Mouse (Mus musculus): Measurements from ENCODE around the gene Fzd5. TPM values are rescaled to one million over a fixed set of nuclear protein-coding genes. Genes with fewer than 3 reads are reported as not detected.

Gene Fzd5
- 1.9 and 2.2 TPM in 2 replicates for polyA plus RNA-seq (2015; fragmentation: Nextera tagmentation; extraction: Ambion mirVana)

GRCm38 (mm10) chr1:64737502-64738179 lies at the start of gene Fzd5:
Gene Fzd5, minus strand, starts transcription at chr1:64737751.
- peak within 1 kb of the TSS; percentile 90 for H3K4me2 ChIP-seq (ENCODE audit: low read depth, low read length)
- no peaks in the 10 kb centered on the region for H3K9me3 ChIP-seq (replicated peaks; ENCODE audit: control insufficient read depth, low read length)
- WGBS (ENCODE audit: insufficient replicate concordance): under 1% methylated on average over 56 of the region's 73 CpGs
- H3K27ac ChIP-seq (ENCODE audit: low read length): peak within 1 kb of the TSS; percentile 91
- peak within 1 kb of the TSS; percentile 71 for H3K4me3 ChIP-seq (ENCODE audit: low read depth, low read length)
- peaks cover 49% of the 10 kb centered on the region for H3K4me1 ChIP-seq (ENCODE audit: control insufficient read depth, low read depth, low read length)
- H3K9ac ChIP-seq (ENCODE audit: low read depth, low read length): peak within 1 kb of the TSS; percentile 72
- H3K27me3 ChIP-seq (ENCODE audit: control insufficient read depth, insufficient read depth, low read depth, low read length): peaks cover 12% of the 10 kb centered on the region
- H3K36me3 ChIP-seq (ENCODE audit: control insufficient read depth, insufficient read depth): peaks cover 12% of the 10 kb centered on the region
- peak; percentile 90 for ATAC-seq (ENCODE audit: low read depth)

GRCm38 (mm10) chr1:64779863-64780262 lies 42.3 kb upstream of the Fzd5 start:
- WGBS (ENCODE audit: insufficient replicate concordance): 70% methylated on average over 12 of the region's 12 CpGs
- Histone ChIP-seq H3K4me1 (ENCODE audit: control insufficient read depth, low read depth, low read length) (no peaks in the 10 kb centered on the region), H3K9me3 (replicated peaks; ENCODE audit: control insufficient read depth, low read length) (no peaks in the 10 kb centered on the region), H3K4me2 (ENCODE audit: low read depth, low read length) (no peak overlapping the region), H3K4me3 (ENCODE audit: low read depth, low read length) (no peak overlapping the region), H3K27ac (ENCODE audit: low read length) (no peak overlapping the region), H3K36me3 (ENCODE audit: control insufficient read depth, insufficient read depth) (no peaks in the 10 kb centered on the region), H3K9ac (ENCODE audit: low read depth, low read length) (no peak overlapping the region), H3K27me3 (ENCODE audit: control insufficient read depth, insufficient read depth, low read depth, low read length) (no peaks in the 10 kb centered on the region)
- ATAC-seq (ENCODE audit: low read depth): no peak

DNA sequence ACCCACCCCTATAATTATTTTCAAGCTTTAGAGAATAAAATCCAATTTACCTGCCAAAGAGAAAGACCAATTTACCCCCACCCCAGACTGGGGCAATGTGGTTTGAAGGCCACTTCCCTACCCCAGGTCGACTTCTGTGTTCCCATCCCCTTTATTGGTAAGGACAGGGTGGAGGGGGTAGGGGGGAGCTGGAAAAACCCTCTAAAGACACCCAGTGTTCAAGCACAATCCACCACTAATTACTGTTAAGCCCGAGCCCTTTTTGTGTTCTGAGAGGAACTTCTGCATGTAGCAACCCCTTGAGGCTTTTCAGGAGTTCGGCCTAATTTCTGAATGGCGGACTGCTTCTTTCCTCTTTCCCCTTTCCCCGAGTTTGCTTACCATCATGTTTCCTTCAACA lies 41.9 kb upstream of the Fzd5 start:
- H3K27ac ChIP-seq (ENCODE audit: low read length): no peak overlapping the region
- no peaks in the 10 kb centered on the region for H3K4me1 ChIP-seq (ENCODE audit: control insufficient read depth, low read depth, low read length)
- no peaks in the 10 kb centered on the region for H3K36me3 ChIP-seq (ENCODE audit: control insufficient read depth, insufficient read depth)
- no peak overlapping the region for H3K9ac ChIP-seq (ENCODE audit: low read depth, low read length)
- no peaks in the 10 kb centered on the region for H3K9me3 ChIP-seq (replicated peaks; ENCODE audit: control insufficient read depth, low read length)
- 47% methylated on average over 5 of the region's 5 CpGs for WGBS (ENCODE audit: insufficient replicate concordance)
- no peak overlapping the region for H3K4me2 ChIP-seq (ENCODE audit: low read depth, low read length)
- no peak overlapping the region for H3K4me3 ChIP-seq (ENCODE audit: low read depth, low read length)
- no peaks in the 10 kb centered on the region for H3K27me3 ChIP-seq (ENCODE audit: control insufficient read depth, insufficient read depth, low read depth, low read length)
- ATAC-seq (ENCODE audit: low read depth): no peak

- no peak overlapping the region for H3K27ac ChIP-seq (ENCODE audit: low read length)
- H3K9ac ChIP-seq (ENCODE audit: low read depth, low read length): no peak overlapping the region
- H3K36me3 ChIP-seq (ENCODE audit: control insufficient read depth, insufficient read depth): no peaks in the 10 kb centered on the region
- no peak for ATAC-seq (ENCODE audit: low read depth)
- 71% methylated on average over 4 of the region's 4 CpGs for WGBS (ENCODE audit: insufficient replicate concordance)
- H3K4me1 ChIP-seq (ENCODE audit: control insufficient read depth, low read depth, low read length): no peaks in the 10 kb centered on the region
- H3K4me3 ChIP-seq (ENCODE audit: low read depth, low read length): no peak overlapping the region
- no peaks in the 10 kb centered on the region for H3K9me3 ChIP-seq (replicated peaks; ENCODE audit: control insufficient read depth, low read length)
- no peaks in the 10 kb centered on the region for H3K27me3 ChIP-seq (ENCODE audit: control insufficient read depth, insufficient read depth, low read depth, low read length)
- no peak overlapping the region for H3K4me2 ChIP-seq (ENCODE audit: low read depth, low read length)
Observed at GRCm38 (mm10) chr1:64773305-64773704, 35.8 kb upstream of the Fzd5 start.

DNA sequence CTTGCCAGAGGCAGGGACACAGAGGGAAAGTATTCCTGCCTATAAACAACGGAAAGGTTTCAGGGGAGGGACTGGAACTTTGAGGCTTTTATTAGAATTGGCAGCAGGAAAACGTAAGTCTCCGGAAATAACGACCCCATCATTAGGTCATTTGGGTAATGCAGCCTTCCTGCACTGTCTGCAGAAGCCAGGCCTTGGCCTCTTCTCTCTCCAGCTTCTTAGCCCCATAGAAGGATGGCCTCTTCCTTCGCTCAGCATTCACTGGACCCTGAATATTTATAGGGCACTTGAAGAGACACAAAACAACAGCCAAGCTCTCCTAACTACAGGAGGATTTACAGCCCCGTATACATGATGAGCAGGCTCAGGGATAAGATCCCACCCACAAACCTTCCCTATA lies 32.6 kb upstream of the Fzd5 start:
- Histone ChIP-seq H3K4me2 (ENCODE audit: low read depth, low read length) (no peak overlapping the region), H3K4me3 (ENCODE audit: low read depth, low read length) (no peak overlapping the region), H3K27me3 (ENCODE audit: control insufficient read depth, insufficient read depth, low read depth, low read length) (no peaks in the 10 kb centered on the region), H3K27ac (ENCODE audit: low read length) (no peak overlapping the region), H3K9ac (ENCODE audit: low read depth, low read length) (no peak overlapping the region), H3K9me3 (replicated peaks; ENCODE audit: control insufficient read depth, low read length) (no peaks in the 10 kb centered on the region), H3K4me1 (ENCODE audit: control insufficient read depth, low read depth, low read length) (no peaks in the 10 kb centered on the region), H3K36me3 (ENCODE audit: control insufficient read depth, insufficient read depth) (no peaks in the 10 kb centered on the region)
- ATAC-seq (ENCODE audit: low read depth): no peak
- WGBS (ENCODE audit: insufficient replicate concordance): 27% methylated on average over 6 of the region's 6 CpGs

DNA sequence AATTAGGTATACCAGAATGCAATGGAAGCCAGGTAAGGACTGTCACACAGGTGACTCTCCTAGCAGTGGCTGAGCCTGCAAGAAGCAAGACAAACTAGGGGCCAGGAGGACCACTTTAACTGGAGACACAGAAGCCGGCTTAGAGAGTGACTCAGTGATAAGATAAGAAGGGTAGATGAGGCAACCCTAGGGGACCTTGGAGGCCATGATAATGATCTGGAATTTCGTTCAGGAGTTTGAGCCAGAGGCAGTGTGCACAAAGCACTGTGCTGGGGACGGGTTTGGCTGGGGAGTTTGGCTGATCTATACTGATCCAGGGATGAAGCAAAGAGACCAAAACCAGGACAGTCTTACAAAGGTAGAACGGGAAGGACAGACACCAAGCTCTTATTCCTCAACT lies 24.1 kb upstream of the Fzd5 start:
- H3K4me3 ChIP-seq (ENCODE audit: low read depth, low read length): no peak overlapping the region
- 48% methylated on average over 4 of the region's 4 CpGs for WGBS (ENCODE audit: insufficient replicate concordance)
- ATAC-seq (ENCODE audit: low read depth): no peak
- H3K4me2 ChIP-seq (ENCODE audit: low read depth, low read length): no peak overlapping the region
- peaks cover 2% of the 10 kb centered on the region for H3K4me1 ChIP-seq (ENCODE audit: control insufficient read depth, low read depth, low read length)
- no peak overlapping the region for H3K27ac ChIP-seq (ENCODE audit: low read length)
- no peaks in the 10 kb centered on the region for H3K9me3 ChIP-seq (replicated peaks; ENCODE audit: control insufficient read depth, low read length)
- H3K27me3 ChIP-seq (ENCODE audit: control insufficient read depth, insufficient read depth, low read depth, low read length): no peaks in the 10 kb centered on the region
- no peaks in the 10 kb centered on the region for H3K36me3 ChIP-seq (ENCODE audit: control insufficient read depth, insufficient read depth)
- H3K9ac ChIP-seq (ENCODE audit: low read depth, low read length): no peak overlapping the region

GRCm38 (mm10) chr1:64757766-64758165 lies 20.2 kb upstream of the Fzd5 start:
- H3K9me3 ChIP-seq (replicated peaks; ENCODE audit: control insufficient read depth, low read length): no peaks in the 10 kb centered on the region
- H3K4me2 ChIP-seq (ENCODE audit: low read depth, low read length): no peak overlapping the region
- no peak overlapping the region for H3K9ac ChIP-seq (ENCODE audit: low read depth, low read length)
- ATAC-seq (ENCODE audit: low read depth): no peak
- WGBS (ENCODE audit: insufficient replicate concordance): 70% methylated on average over 5 of the region's 5 CpGs
- H3K36me3 ChIP-seq (ENCODE audit: control insufficient read depth, insufficient read depth): no peaks in the 10 kb centered on the region
- no peak overlapping the region for H3K27ac ChIP-seq (ENCODE audit: low read length)
- H3K4me1 ChIP-seq (ENCODE audit: control insufficient read depth, low read depth, low read length): peaks cover 6% of the 10 kb centered on the region
- H3K4me3 ChIP-seq (ENCODE audit: low read depth, low read length): no peak overlapping the region
- H3K27me3 ChIP-seq (ENCODE audit: control insufficient read depth, insufficient read depth, low read depth, low read length): no peaks in the 10 kb centered on the region

GRCm38 (mm10) chr1:64757254-64757653 lies 19.7 kb upstream of the Fzd5 start:
- H3K27me3 ChIP-seq (ENCODE audit: control insufficient read depth, insufficient read depth, low read depth, low read length): no peaks in the 10 kb centered on the region
- peaks cover 6% of the 10 kb centered on the region for H3K4me1 ChIP-seq (ENCODE audit: control insufficient read depth, low read depth, low read length)
- no peak overlapping the region for H3K9ac ChIP-seq (ENCODE audit: low read depth, low read length)
- no peak overlapping the region for H3K4me2 ChIP-seq (ENCODE audit: low read depth, low read length)
- ATAC-seq (ENCODE audit: low read depth): peak; percentile 71
- no peak overlapping the region for H3K27ac ChIP-seq (ENCODE audit: low read length)
- 35% methylated on average over 2 of the region's 2 CpGs for WGBS (ENCODE audit: insufficient replicate concordance)
- no peaks in the 10 kb centered on the region for H3K36me3 ChIP-seq (ENCODE audit: control insufficient read depth, insufficient read depth)
- no peak overlapping the region for H3K4me3 ChIP-seq (ENCODE audit: low read depth, low read length)
- no peaks in the 10 kb centered on the region for H3K9me3 ChIP-seq (replicated peaks; ENCODE audit: control insufficient read depth, low read length)

GRCm38 (mm10) chr1:64756640-64757030 lies 19.1 kb upstream of the Fzd5 start:
- peak overlapping the region; percentile 22; the same call in 1 of the 2 replicates for H3K27ac ChIP-seq (ENCODE audit: low read length)
- H3K4me2 ChIP-seq (ENCODE audit: low read depth, low read length): no peak overlapping the region
- no peak overlapping the region for H3K4me3 ChIP-seq (ENCODE audit: low read depth, low read length)
- peaks cover 6% of the 10 kb centered on the region for H3K4me1 ChIP-seq (ENCODE audit: control insufficient read depth, low read depth, low read length)
- H3K9me3 ChIP-seq (replicated peaks; ENCODE audit: control insufficient read depth, low read length): no peaks in the 10 kb centered on the region
- no peak overlapping the region for H3K9ac ChIP-seq (ENCODE audit: low read depth, low read length)
- H3K36me3 ChIP-seq (ENCODE audit: control insufficient read depth, insufficient read depth): no peaks in the 10 kb centered on the region
- ATAC-seq (ENCODE audit: low read depth): no peak
- 19% methylated on average over 10 of the region's 10 CpGs for WGBS (ENCODE audit: insufficient replicate concordance)
- no peaks in the 10 kb centered on the region for H3K27me3 ChIP-seq (ENCODE audit: control insufficient read depth, insufficient read depth, low read depth, low read length)
